Mouse (Mus musculus) bone marrow, adult 2 months (tissue): ENCODE data around the gene Ptprt.

ENCODE experiments used
- CTCF ChIP-seq: fragments of 200-500 bp; IDR thresholded peaks from 2 replicates; pipeline ENCODE4 v1.5.1; 2011; ENCODE audit warnings: low read length, control low read depth; ENCODE audit not compliant: control insufficient read depth, insufficient read depth
- POLR2A ChIP-seq: fragments of 200-500 bp; IDR thresholded peaks from 2 replicates; pipeline ENCODE4 v1.6.1; 2011; ENCODE audit warnings: low read depth, mild to moderate bottlenecking, control low read depth, low read length, borderline replicate concordance; ENCODE audit not compliant: control insufficient read depth

- TF ChIP-seq CTCF (no peak), POLR2A (no peak)
These were observed 1099.4 kb downstream of the Ptprt start for GRCm38 (mm10) chr2:161561502-161561901.
